Mouse (Mus musculus): Measurements from ENCODE around the gene Abcc1. TPM values are rescaled to one million over a fixed set of nuclear protein-coding genes. Genes with fewer than 3 reads are reported as not detected.

Abcc1 gene
- polyA plus RNA-seq, 2 experiments = 10.4 to 11.0 TPM

GRCm38 (mm10) chr16:14365457-14365856 lies 4.1 kb downstream of the Abcc1 start:
- no peak for DNase-seq (ENCODE audit: low spot score)
- no peak for TF ChIP-seq POLR2A (IDR thresholded peaks at IDR 0.05; ENCODE audit: borderline replicate concordance, extremely low read depth, insufficient read depth, insufficient read length)
- Histone ChIP-seq H3K9me3 (ENCODE audit: control insufficient read depth, low read length) (no peaks in the 10 kb centered on the region), H3K9ac (ENCODE audit: low read depth, low read length, severe bottlenecking) (no peak overlapping the region), H3K27me3 (ENCODE audit: control insufficient read depth, insufficient read depth, low read length) (no peaks in the 10 kb centered on the region), H3K27ac (replicated peaks; ENCODE audit: low read depth, low read length) (no peak overlapping the region), H3K4me3 (replicated peaks; ENCODE audit: low read length) (no peak overlapping the region), H3K4me1 (ENCODE audit: control insufficient read depth, insufficient read depth, low read length) (peaks cover 7% of the 10 kb centered on the region; the same call in 1 of the 2 replicates), H3K4me2 (replicated peaks; ENCODE audit: low read depth, low read length, severe bottlenecking) (no peak overlapping the region), H3K36me3 (ENCODE audit: control insufficient read depth, insufficient read depth, low read length) (no peaks in the 10 kb centered on the region)
- no peak for ATAC-seq (ENCODE audit: low FRiP score, low read depth)
- WGBS = 68% methylated on average over 4 of the region's 4 CpGs

- no peaks in the 10 kb centered on the region for H3K36me3 ChIP-seq (ENCODE audit: control insufficient read depth, insufficient read depth, low read length)
- no peak for ATAC-seq (ENCODE audit: low FRiP score, low read depth)
- H3K9ac ChIP-seq (ENCODE audit: low read depth, low read length, severe bottlenecking) = no peak overlapping the region
- H3K27ac ChIP-seq (replicated peaks; ENCODE audit: low read depth, low read length) = no peak overlapping the region
- H3K4me2 ChIP-seq (replicated peaks; ENCODE audit: low read depth, low read length, severe bottlenecking) = no peak overlapping the region
- H3K4me3 ChIP-seq (replicated peaks; ENCODE audit: low read length) = no peak overlapping the region
- no peaks in the 10 kb centered on the region for H3K9me3 ChIP-seq (ENCODE audit: control insufficient read depth, low read length)
- peaks cover 4% of the 10 kb centered on the region; the same call in 1 of the 2 replicates for H3K4me1 ChIP-seq (ENCODE audit: control insufficient read depth, insufficient read depth, low read length)
- H3K27me3 ChIP-seq (ENCODE audit: control insufficient read depth, insufficient read depth, low read length) = no peaks in the 10 kb centered on the region
- DNase-seq (ENCODE audit: low spot score) = no peak
- WGBS = 92% methylated on average over 1 of the region's 1 CpGs
- TF ChIP-seq POLR2A (IDR thresholded peaks at IDR 0.05; ENCODE audit: borderline replicate concordance, extremely low read depth, insufficient read depth, insufficient read length) = no peak
Observed at GRCm38 (mm10) chr16:14366017-14366416, 4.7 kb downstream of the Abcc1 start.

GRCm38 (mm10) chr16:14371367-14371766 lies 10.0 kb downstream of the Abcc1 start:
- no peaks in the 10 kb centered on the region for H3K27me3 ChIP-seq (ENCODE audit: control insufficient read depth, insufficient read depth, low read length)
- 0 out of 2 replicates have a peak, but pooled peaks cover 6% of the 10 kb centered on the region for H3K4me1 ChIP-seq (ENCODE audit: control insufficient read depth, insufficient read depth, low read length)
- H3K9ac ChIP-seq (ENCODE audit: low read depth, low read length, severe bottlenecking) = no peak overlapping the region
- ATAC-seq (ENCODE audit: low FRiP score, low read depth) (peak; percentile 35; the same call in 1 of the 2 replicates), DNase-seq (ENCODE audit: low spot score) (peak; percentile 53)
- H3K27ac ChIP-seq (replicated peaks; ENCODE audit: low read depth, low read length) = 0 out of 2 replicates have a peak overlapping the region, but pooled peaks have one; percentile 10
- H3K4me3 ChIP-seq (replicated peaks; ENCODE audit: low read length) = no peak overlapping the region
- no peak for TF ChIP-seq POLR2A (IDR thresholded peaks at IDR 0.05; ENCODE audit: borderline replicate concordance, extremely low read depth, insufficient read depth, insufficient read length)
- H3K36me3 ChIP-seq (ENCODE audit: control insufficient read depth, insufficient read depth, low read length) = no peaks in the 10 kb centered on the region
- no peaks in the 10 kb centered on the region for H3K9me3 ChIP-seq (ENCODE audit: control insufficient read depth, low read length)
- no peak overlapping the region for H3K4me2 ChIP-seq (replicated peaks; ENCODE audit: low read depth, low read length, severe bottlenecking)
- WGBS = 64% methylated on average over 1 of the region's 1 CpGs

- no peak overlapping the region for H3K27ac ChIP-seq (replicated peaks; ENCODE audit: low read depth, low read length)
- 0 out of 2 replicates have a peak, but pooled peaks cover 6% of the 10 kb centered on the region for H3K4me1 ChIP-seq (ENCODE audit: control insufficient read depth, insufficient read depth, low read length)
- H3K4me3 ChIP-seq (replicated peaks; ENCODE audit: low read length) = no peak overlapping the region
- TF ChIP-seq POLR2A (IDR thresholded peaks at IDR 0.05; ENCODE audit: borderline replicate concordance, extremely low read depth, insufficient read depth, insufficient read length) = no peak
- H3K9ac ChIP-seq (ENCODE audit: low read depth, low read length, severe bottlenecking) = no peak overlapping the region
- WGBS = 71% methylated on average over 1 of the region's 1 CpGs
- ATAC-seq (ENCODE audit: low FRiP score, low read depth) (no peak), DNase-seq (ENCODE audit: low spot score) (no peak)
- H3K36me3 ChIP-seq (ENCODE audit: control insufficient read depth, insufficient read depth, low read length) = no peaks in the 10 kb centered on the region
- no peaks in the 10 kb centered on the region for H3K9me3 ChIP-seq (ENCODE audit: control insufficient read depth, low read length)
- H3K27me3 ChIP-seq (ENCODE audit: control insufficient read depth, insufficient read depth, low read length) = no peaks in the 10 kb centered on the region
- H3K4me2 ChIP-seq (replicated peaks; ENCODE audit: low read depth, low read length, severe bottlenecking) = no peak overlapping the region
Observed at GRCm38 (mm10) chr16:14372382-14372781, 11.0 kb downstream of the Abcc1 start.

GRCm38 (mm10) chr16:14372817-14373301 lies 11.5 kb downstream of the Abcc1 start:
- no peaks in the 10 kb centered on the region for H3K36me3 ChIP-seq (ENCODE audit: control insufficient read depth, insufficient read depth, low read length)
- H3K4me1 ChIP-seq (ENCODE audit: control insufficient read depth, insufficient read depth, low read length) = 0 out of 2 replicates have a peak, but pooled peaks cover 6% of the 10 kb centered on the region
- no peak overlapping the region for H3K4me2 ChIP-seq (replicated peaks; ENCODE audit: low read depth, low read length, severe bottlenecking)
- TF ChIP-seq POLR2A (IDR thresholded peaks at IDR 0.05; ENCODE audit: borderline replicate concordance, extremely low read depth, insufficient read depth, insufficient read length) = no peak
- DNase-seq (ENCODE audit: low spot score) = peak; percentile 49
- H3K27ac ChIP-seq (replicated peaks; ENCODE audit: low read depth, low read length) = 0 out of 2 replicates have a peak overlapping the region, but pooled peaks have one; percentile 56
- no peak overlapping the region for H3K4me3 ChIP-seq (replicated peaks; ENCODE audit: low read length)
- ATAC-seq (ENCODE audit: low FRiP score, low read depth) = no peak
- H3K9ac ChIP-seq (ENCODE audit: low read depth, low read length, severe bottlenecking) = no peak overlapping the region
- H3K27me3 ChIP-seq (ENCODE audit: control insufficient read depth, insufficient read depth, low read length) = no peaks in the 10 kb centered on the region
- H3K9me3 ChIP-seq (ENCODE audit: control insufficient read depth, low read length) = no peaks in the 10 kb centered on the region
- WGBS = 65% methylated on average over 4 of the region's 4 CpGs

Data from limb, embryonic 14.5 days (tissue).